Mouse (Mus musculus): Measurements from ENCODE around the gene Cltc. TPM values are rescaled to one million over a fixed set of nuclear protein-coding genes. Genes with fewer than 3 reads are reported as not detected.
A peak's percentile ranks its signal among the peaks of the same experiment; 100 is the strongest.

The Cltc gene
- total and polyA plus RNA-seq, 3 experiments = 73.6 to 500 (median 263) TPM

GRCm38 (mm10) chr11:86691956-86692355 is 65.4 kb downstream of the Cltc start:
- no peaks in the 10 kb centered on the region for H3K9me3 ChIP-seq (replicated peaks)
- no peak overlapping the region for H3K4me3 ChIP-seq (ENCODE audit: low read depth, low read length)
- DNase-seq (ENCODE audit: low spot score) (no peak), ATAC-seq (ENCODE audit: extremely low read depth, insufficient number of reproducible peaks, low FRiP score, poor library complexity, severe bottlenecking) (no peak)
- peaks cover 91% of the 10 kb centered on the region for H3K36me3 ChIP-seq (replicated peaks)
- TF ChIP-seq GATA2 (IDR thresholded peaks at IDR 0.05; ENCODE audit: borderline replicate concordance, low read depth, low read length) = no peak
- no peak for TF ChIP-seq GATA1 (IDR thresholded peaks at IDR 0.05; ENCODE audit: borderline replicate concordance, low read length)
- no peak for TF ChIP-seq CTCF (IDR thresholded peaks at IDR 0.05; ENCODE audit: low read depth, low read length)
- no peak for TF ChIP-seq TAL1 (conservative IDR thresholded peaks at IDR 0.05; ENCODE audit: low read depth, low read length)
- no peak for TF ChIP-seq POLR2AphosphoS5 (IDR thresholded peaks at IDR 0.05; ENCODE audit: insufficient replicate concordance, low read depth, low read length)
- peaks cover 29% of the 10 kb centered on the region for H3K4me1 ChIP-seq (ENCODE audit: insufficient read depth, low read depth, low read length)
- H3K27me3 ChIP-seq (ENCODE audit: insufficient read depth, low read length) = no peaks in the 10 kb centered on the region

- H3K9me3 ChIP-seq (replicated peaks) = no peaks in the 10 kb centered on the region
- H3K27me3 ChIP-seq (ENCODE audit: insufficient read depth, low read length) = no peaks in the 10 kb centered on the region
- no peak for DNase-seq (ENCODE audit: low spot score)
- TF ChIP-seq GATA1 (IDR thresholded peaks at IDR 0.05; ENCODE audit: borderline replicate concordance, low read length) = no peak
- TF ChIP-seq GATA2 (IDR thresholded peaks at IDR 0.05; ENCODE audit: borderline replicate concordance, low read depth, low read length) = no peak
- TF ChIP-seq CTCF (IDR thresholded peaks at IDR 0.05; ENCODE audit: low read depth, low read length) = no peak
- no peak for TF ChIP-seq POLR2AphosphoS5 (IDR thresholded peaks at IDR 0.05; ENCODE audit: insufficient replicate concordance, low read depth, low read length)
- no peak for TF ChIP-seq TAL1 (conservative IDR thresholded peaks at IDR 0.05; ENCODE audit: low read depth, low read length)
- peaks cover 91% of the 10 kb centered on the region for H3K36me3 ChIP-seq (replicated peaks)
- peaks cover 29% of the 10 kb centered on the region for H3K4me1 ChIP-seq (ENCODE audit: insufficient read depth, low read depth, low read length)
- H3K4me3 ChIP-seq (ENCODE audit: low read depth, low read length) = no peak overlapping the region
- no peak for ATAC-seq (ENCODE audit: extremely low read depth, insufficient number of reproducible peaks, low FRiP score, poor library complexity, severe bottlenecking)
These were observed 65.9 kb downstream of the Cltc start for GRCm38 (mm10) chr11:86691482-86691881.

GRCm38 (mm10) chr11:86690383-86690782 is 67.0 kb downstream of the Cltc start:
- Histone ChIP-seq H3K4me3 (ENCODE audit: low read depth, low read length) (no peak overlapping the region), H3K27me3 (ENCODE audit: insufficient read depth, low read length) (no peaks in the 10 kb centered on the region), H3K9me3 (replicated peaks) (no peaks in the 10 kb centered on the region), H3K4me1 (ENCODE audit: insufficient read depth, low read depth, low read length) (peaks cover 30% of the 10 kb centered on the region), H3K36me3 (replicated peaks) (peaks cover 90% of the 10 kb centered on the region)
- ATAC-seq (ENCODE audit: extremely low read depth, insufficient number of reproducible peaks, low FRiP score, poor library complexity, severe bottlenecking) (no peak), DNase-seq (ENCODE audit: low spot score) (no peak)
- no peak for TF ChIP-seq POLR2AphosphoS5 (IDR thresholded peaks at IDR 0.05; ENCODE audit: insufficient replicate concordance, low read depth, low read length)

GRCm38 (mm10) chr11:86685366-86685765 is 72.0 kb downstream of the Cltc start:
- peaks cover 50% of the 10 kb centered on the region for H3K4me1 ChIP-seq (ENCODE audit: insufficient read depth, low read depth, low read length)
- H3K9me3 ChIP-seq (replicated peaks) = no peaks in the 10 kb centered on the region
- no peaks in the 10 kb centered on the region for H3K27me3 ChIP-seq (ENCODE audit: insufficient read depth, low read length)
- ATAC-seq (ENCODE audit: extremely low read depth, insufficient number of reproducible peaks, low FRiP score, poor library complexity, severe bottlenecking) = no peak
- no peak for DNase-seq (ENCODE audit: low spot score)
- H3K4me3 ChIP-seq (ENCODE audit: low read depth, low read length) = peak overlapping the region; percentile 84
- peaks cover 47% of the 10 kb centered on the region for H3K36me3 ChIP-seq (replicated peaks)
- TF ChIP-seq CTCF (IDR thresholded peaks at IDR 0.05; ENCODE audit: low read depth, low read length) = no peak
- TF ChIP-seq GATA2 (IDR thresholded peaks at IDR 0.05; ENCODE audit: borderline replicate concordance, low read depth, low read length) = no peak
- no peak for TF ChIP-seq GATA1 (IDR thresholded peaks at IDR 0.05; ENCODE audit: borderline replicate concordance, low read length)
- TF ChIP-seq TAL1 (conservative IDR thresholded peaks at IDR 0.05; ENCODE audit: low read depth, low read length) = no peak
- TF ChIP-seq POLR2AphosphoS5 (IDR thresholded peaks at IDR 0.05; ENCODE audit: insufficient replicate concordance, low read depth, low read length) = no peak

- peaks cover 51% of the 10 kb centered on the region for H3K4me1 ChIP-seq (ENCODE audit: insufficient read depth, low read depth, low read length)
- H3K27me3 ChIP-seq (ENCODE audit: insufficient read depth, low read length) = no peaks in the 10 kb centered on the region
- H3K4me3 ChIP-seq (ENCODE audit: low read depth, low read length) = peak overlapping the region; percentile 84
- H3K36me3 ChIP-seq (replicated peaks) = peaks cover 44% of the 10 kb centered on the region
- DNase-seq (ENCODE audit: low spot score) (no peak), ATAC-seq (ENCODE audit: extremely low read depth, insufficient number of reproducible peaks, low FRiP score, poor library complexity, severe bottlenecking) (no peak)
- no peaks in the 10 kb centered on the region for H3K9me3 ChIP-seq (replicated peaks)
- TF ChIP-seq POLR2AphosphoS5 (IDR thresholded peaks at IDR 0.05; ENCODE audit: insufficient replicate concordance, low read depth, low read length) (no peak), GATA2 (IDR thresholded peaks at IDR 0.05; ENCODE audit: borderline replicate concordance, low read depth, low read length) (no peak), CTCF (IDR thresholded peaks at IDR 0.05; ENCODE audit: low read depth, low read length) (no peak), GATA1 (IDR thresholded peaks at IDR 0.05; ENCODE audit: borderline replicate concordance, low read length) (no peak), TAL1 (conservative IDR thresholded peaks at IDR 0.05; ENCODE audit: low read depth, low read length) (no peak)
These were observed 73.0 kb downstream of the Cltc start for GRCm38 (mm10) chr11:86684126-86685012.

- Histone ChIP-seq H3K36me3 (replicated peaks) (peaks cover 43% of the 10 kb centered on the region), H3K4me3 (ENCODE audit: low read depth, low read length) (peak within 1 kb of the TSS; percentile 84), H3K9me3 (replicated peaks) (no peaks in the 10 kb centered on the region), H3K4me1 (ENCODE audit: insufficient read depth, low read depth, low read length) (peaks cover 58% of the 10 kb centered on the region), H3K27me3 (ENCODE audit: insufficient read depth, low read length) (no peaks in the 10 kb centered on the region)
- DNase-seq (ENCODE audit: low spot score) (peak; percentile 79), ATAC-seq (ENCODE audit: extremely low read depth, insufficient number of reproducible peaks, low FRiP score, poor library complexity, severe bottlenecking) (peak; percentile 85)
- TF ChIP-seq GATA1 (IDR thresholded peaks at IDR 0.05; ENCODE audit: borderline replicate concordance, low read length) (no peak), POLR2AphosphoS5 (IDR thresholded peaks at IDR 0.05; ENCODE audit: insufficient replicate concordance, low read depth, low read length) (no peak), TAL1 (conservative IDR thresholded peaks at IDR 0.05; ENCODE audit: low read depth, low read length) (no peak), GATA2 (IDR thresholded peaks at IDR 0.05; ENCODE audit: borderline replicate concordance, low read depth, low read length) (no peak), CTCF (IDR thresholded peaks at IDR 0.05; ENCODE audit: low read depth, low read length) (no peak)
These were observed 73.8 kb downstream of the Cltc start, which contains the start of the genes Vmp1 and Ptrh2 for GRCm38 (mm10) chr11:86683395-86684125. Vmp1 (minus strand) TSS chr11:86683836. Ptrh2 (plus strand) TSS chr11:86683985.
